Mouse (Mus musculus) kidney, postnatal 10 days (tissue): Measurements from ENCODE around the gene Srsf7.

Source experiments
- DNase-seq: peaks from one replicate; pipeline ENCODE4 v3.0.0; 2021; ENCODE audit warnings: mixed read lengths

The Srsf7 gene

DNA sequence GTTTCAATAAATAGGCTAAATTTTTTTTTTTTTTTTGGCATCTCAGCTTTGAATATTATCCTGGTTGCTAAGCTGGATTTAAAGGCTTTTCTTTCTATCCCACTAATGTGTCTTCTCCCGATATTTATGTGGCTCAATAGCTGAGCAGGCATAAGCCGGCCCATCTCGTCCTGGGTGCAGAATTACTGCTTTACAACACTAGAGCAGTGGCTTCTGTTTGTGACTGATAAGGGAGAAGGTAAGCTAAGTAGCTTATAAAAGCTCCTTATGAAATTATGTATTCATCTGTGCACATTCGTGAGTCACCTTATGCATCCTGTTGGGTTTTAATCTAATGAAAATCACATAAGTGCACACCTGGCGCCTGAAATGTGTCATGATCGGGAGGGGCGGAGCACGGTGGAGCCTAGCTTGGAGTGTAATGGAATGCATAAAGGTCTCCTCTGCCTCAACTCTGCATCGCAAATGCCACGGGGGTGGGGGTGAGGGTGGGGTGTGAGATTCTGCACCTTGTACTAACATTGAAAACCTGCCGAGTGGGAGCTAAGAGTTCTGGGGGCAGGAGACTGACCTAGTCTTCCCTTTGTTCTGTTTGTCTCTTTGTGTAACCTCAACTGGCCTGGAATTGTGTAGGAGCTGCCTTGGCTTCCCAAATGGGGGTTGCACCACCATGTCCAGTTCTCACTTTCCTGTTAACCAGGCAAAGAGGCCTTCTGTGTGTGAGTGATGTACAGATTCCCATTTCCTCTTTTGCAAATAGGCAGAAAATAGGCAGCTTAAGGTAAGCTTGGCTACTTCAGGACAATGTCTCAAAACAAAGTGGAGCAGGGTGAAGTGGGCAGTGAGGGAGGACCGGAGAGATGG, 54.1 kb downstream of the Srsf7 start:
- no peak for DNase-seq

DNA sequence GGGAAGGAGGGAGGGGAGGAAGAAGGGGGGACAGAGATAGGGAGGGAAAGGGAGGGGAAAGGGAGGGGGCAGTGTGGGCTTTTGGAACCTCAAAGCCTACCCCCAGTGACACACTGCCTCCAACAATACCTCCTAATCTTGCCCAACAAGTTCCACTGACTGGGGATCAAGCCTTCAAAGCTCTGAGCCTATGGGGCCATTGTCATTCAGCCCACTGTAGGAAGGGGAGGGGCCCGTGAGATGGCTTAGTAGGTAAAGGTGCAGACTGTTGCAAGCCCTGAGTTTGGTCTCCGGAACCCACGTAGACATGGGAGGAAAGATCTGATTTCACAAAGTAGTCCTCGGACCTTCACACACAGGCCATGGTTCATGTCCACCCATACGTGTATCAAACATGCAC, 55.8 kb downstream of the Srsf7 start:
- DNase-seq, result no peak
